Mouse (Mus musculus) heart, postnatal 10 days (tissue): ENCODE measurements around the gene E2f3. TPM values are rescaled to one million over a fixed set of nuclear protein-coding genes. Genes with fewer than 3 reads are reported as not detected.

ENCODE experiments used
- DNase-seq, 2 experiments: peaks; one replicate each; pipeline ENCODE4 v3.0.0; 2021
- intact Hi-C: fragments of 180-260 bp; cut with DNase I; formaldehyde crosslinking; loops from one replicate; pipeline ENCODE4 v1.15.1; 2025
- total RNA-seq, 2 experiments: library from RNA; stranded (reverse); gene quantifications; 2 replicates each; pipeline ENCODE4 v1.2.3; 2021

E2f3 gene
- total RNA-seq, 2 experiments from 2014 or later = 12.0 to 13.4 TPM

- intact Hi-C loops = loop anchor here (2.0 to 10.0 kb wide), 4 partner anchors 28 to 1028 kb away; partner anchors contain the start of genes Cdkal1 and Sox4
- DNase-seq = peak; percentile 37 to 41
Observed at GRCm38 (mm10) chr13:29983037-29983436, 2.8 kb downstream of the E2f3 start.

- DNase-seq = no peak
- intact Hi-C loops = loop anchor here (2.0 to 10.0 kb wide), 4 partner anchors 28 to 1028 kb away; partner anchors contain the start of genes Cdkal1 and Sox4
Observed at GRCm38 (mm10) chr13:29982400-29982799, 3.5 kb downstream of the E2f3 start.

GRCm38 (mm10) chr13:29979140-29979564, 6.7 kb downstream of the E2f3 start:
- no peak for DNase-seq
- intact Hi-C loops = loop anchor here (2.0 kb wide), 1 partner anchor 66 kb away; no protein-coding TSS in a partner anchor

- intact Hi-C loops = no loop called here
Observed at GRCm38 (mm10) chr13:29977358-29977757, 8.5 kb downstream of the E2f3 start.

GRCm38 (mm10) chr13:29974066-29974465, 11.8 kb downstream of the E2f3 start:
- intact Hi-C loops = no loop called here
- DNase-seq = no peak

More at GRCm38 (mm10) chr13:29977358-29977757, 8.5 kb downstream of the E2f3 start:
- peak in 1 of 2 experiments; percentile 39 for DNase-seq

GRCm38 (mm10) chr13:29973610-29974009, 12.3 kb downstream of the E2f3 start:
- intact Hi-C loops = no loop called here
- no peak for DNase-seq

GRCm38 (mm10) chr13:29970333-29970732, 15.5 kb downstream of the E2f3 start:
- intact Hi-C loops = no loop called here
- DNase-seq = no peak

GRCm38 (mm10) chr13:29968636-29969035, 17.2 kb downstream of the E2f3 start:
- intact Hi-C loops = no loop called here
- DNase-seq = no peak

GRCm38 (mm10) chr13:29967367-29967766, 18.5 kb downstream of the E2f3 start:
- no peak for DNase-seq
- intact Hi-C loops = no loop called here

GRCm38 (mm10) chr13:29966966-29967365, 18.9 kb downstream of the E2f3 start:
- no peak for DNase-seq
- intact Hi-C loops = no loop called here

- intact Hi-C loops = no loop called here
- DNase-seq = no peak
Observed at GRCm38 (mm10) chr13:29964087-29964486, 21.8 kb downstream of the E2f3 start.

- no peak for DNase-seq
- intact Hi-C loops = no loop called here
Observed at GRCm38 (mm10) chr13:29960416-29960815, 25.4 kb downstream of the E2f3 start.

GRCm38 (mm10) chr13:29957731-29958254, 28.1 kb downstream of the E2f3 start:
- intact Hi-C loops = no loop called here
- DNase-seq = peak; percentile 48 to 58

GRCm38 (mm10) chr13:29956821-29957421, 28.9 kb downstream of the E2f3 start:
- intact Hi-C loops = no loop called here
- no peak for DNase-seq

GRCm38 (mm10) chr13:29955296-29955695, 30.6 kb downstream of the E2f3 start:
- intact Hi-C loops = loop anchor here (2.0 kb wide), 1 partner anchor 28 kb away; no protein-coding TSS in a partner anchor
- DNase-seq = no peak

GRCm38 (mm10) chr13:29954741-29955140, 31.1 kb downstream of the E2f3 start:
- DNase-seq = no peak
- intact Hi-C loops = loop anchor here (2.0 kb wide), 1 partner anchor 28 kb away; no protein-coding TSS in a partner anchor

- intact Hi-C loops = loop anchor here (2.0 kb wide), 1 partner anchor 29 kb away; no protein-coding TSS in a partner anchor
Observed at GRCm38 (mm10) chr13:29953417-29954045, 32.3 kb downstream of the E2f3 start.

GRCm38 (mm10) chr13:29946045-29946444, 39.8 kb downstream of the E2f3 start:
- intact Hi-C loops = no loop called here
- no peak for DNase-seq

More at GRCm38 (mm10) chr13:29953417-29954045, 32.3 kb downstream of the E2f3 start:
- no peak for DNase-seq

- no peak for DNase-seq
- intact Hi-C loops = no loop called here
Observed at GRCm38 (mm10) chr13:29944915-29945570, 40.8 kb downstream of the E2f3 start.

GRCm38 (mm10) chr13:29944493-29944892, 41.4 kb downstream of the E2f3 start:
- intact Hi-C loops = no loop called here
- no peak for DNase-seq

GRCm38 (mm10) chr13:29943541-29944039, 42.3 kb downstream of the E2f3 start:
- intact Hi-C loops = no loop called here
- no peak for DNase-seq
